Mouse (Mus musculus) gastrocnemius, postnatal 36 days (tissue): ENCODE data around the gene Olfr657. TPM values are rescaled to one million over a fixed set of nuclear protein-coding genes. Genes with fewer than 3 reads are reported as not detected.

Experiments used
- DNase-seq, 2 experiments: peaks; one replicate each; pipeline ENCODE4 v3.0.0; 2022
- intact Hi-C: fragments of 180-260 bp; cut with DNase I; formaldehyde crosslinking; loops from one replicate; pipeline ENCODE4 v1.15.1; 2025
- long read RNA-seq, 2 experiments: library from polyadenylated mRNA; stranded (forward); transcript quantifications; one replicate each; pipeline ENCODE4 v2.0.0; 2021
- total RNA-seq, 2 experiments: library from RNA; stranded (reverse); gene quantifications; 2 replicates each; pipeline ENCODE4 v1.2.3; 2021

Olfr657 gene
- not detected for total RNA-seq
- long read RNA-seq, experiment 1, result 0 reads
- long read RNA-seq, experiment 2, result 0 reads

DNA sequence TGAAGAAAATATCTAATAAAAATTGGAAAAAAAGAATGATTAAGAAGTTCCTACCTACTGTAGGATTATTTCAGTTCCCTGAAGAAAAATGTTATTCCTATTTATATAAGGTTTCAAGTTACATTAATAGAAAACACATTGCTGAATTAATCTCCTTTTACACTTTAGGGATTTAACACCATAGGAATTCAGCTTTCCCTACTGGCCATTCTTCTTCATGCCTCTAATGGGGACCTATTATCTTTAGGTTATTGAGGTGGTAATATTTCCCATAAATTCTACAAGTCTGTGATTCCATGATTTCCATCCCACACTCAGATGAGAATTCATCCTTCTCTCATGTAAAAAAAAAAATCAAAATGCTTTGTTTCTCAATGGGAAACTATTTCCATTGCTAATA lies at the start of gene Olfr657:
Gene Olfr657 (plus strand): TSS at position 301 of the 400 bp plus-strand sequence.
- no peak for DNase-seq
- intact Hi-C loops, result no loop called here

- no peak for DNase-seq
- intact Hi-C loops, result no loop called here
Measured at GRCm38 (mm10) chr7:104577014-104577413, 47.6 kb upstream of the Olfr657 start, which contains the start of gene Olfr653. Gene Olfr653 (plus strand): TSS chr7:104577314.

DNA sequence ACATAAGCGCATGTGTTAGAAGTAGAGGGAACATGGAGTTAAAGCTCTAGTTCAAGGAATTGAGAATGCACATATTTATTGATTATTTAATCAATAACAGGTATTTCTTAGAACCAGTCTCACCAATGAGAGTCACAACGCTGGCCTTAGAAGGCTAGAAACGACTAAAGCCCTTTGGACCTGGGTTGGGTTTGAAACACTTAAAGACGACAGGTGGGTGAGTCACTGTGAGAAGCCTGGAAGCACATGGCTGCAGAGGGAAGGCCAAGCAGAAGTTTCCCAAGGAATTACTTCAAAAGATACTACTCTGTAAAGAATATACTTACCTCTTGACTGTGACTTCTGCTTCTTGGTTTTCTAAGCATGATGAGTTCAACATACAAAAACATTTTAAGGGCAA lies 43.7 kb upstream of the Olfr657 start:
- intact Hi-C loops, result no loop called here
- no peak for DNase-seq

DNA sequence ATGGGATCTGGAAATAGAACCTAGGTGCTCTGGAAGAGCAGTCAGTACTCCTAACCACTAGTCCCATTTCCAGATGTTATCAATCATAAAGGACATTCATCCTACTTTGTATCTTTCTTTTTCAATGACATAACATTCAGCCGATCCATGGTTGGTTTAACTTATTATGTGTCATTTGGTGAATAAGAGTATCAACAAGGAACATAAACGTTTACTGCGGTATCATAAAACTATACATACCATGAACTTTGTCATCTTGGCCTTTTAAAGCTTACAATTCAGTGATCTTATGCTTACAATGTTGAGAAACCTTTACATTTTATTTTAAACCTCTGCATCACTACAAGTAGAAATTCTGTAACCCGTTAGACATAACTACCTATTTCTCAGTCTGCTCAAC lies 43.2 kb upstream of the Olfr657 start:
- intact Hi-C loops, result no loop called here
- no peak for DNase-seq

GRCm38 (mm10) chr7:104586725-104587124 lies 37.9 kb upstream of the Olfr657 start, which contains the start of gene Olfr654:
Gene Olfr654 (plus strand): TSS chr7:104587025.
- no peak for DNase-seq
- intact Hi-C loops, result no loop called here

GRCm38 (mm10) chr7:104588274-104588673 lies 36.3 kb upstream of the Olfr657 start:
- intact Hi-C loops, result no loop called here
- no peak for DNase-seq

- intact Hi-C loops, result no loop called here
- no peak for DNase-seq
Measured at GRCm38 (mm10) chr7:104601679-104602078, 22.9 kb upstream of the Olfr657 start, which contains the start of gene Olfr655. Gene Olfr655 (minus strand): TSS chr7:104601779.

DNA sequence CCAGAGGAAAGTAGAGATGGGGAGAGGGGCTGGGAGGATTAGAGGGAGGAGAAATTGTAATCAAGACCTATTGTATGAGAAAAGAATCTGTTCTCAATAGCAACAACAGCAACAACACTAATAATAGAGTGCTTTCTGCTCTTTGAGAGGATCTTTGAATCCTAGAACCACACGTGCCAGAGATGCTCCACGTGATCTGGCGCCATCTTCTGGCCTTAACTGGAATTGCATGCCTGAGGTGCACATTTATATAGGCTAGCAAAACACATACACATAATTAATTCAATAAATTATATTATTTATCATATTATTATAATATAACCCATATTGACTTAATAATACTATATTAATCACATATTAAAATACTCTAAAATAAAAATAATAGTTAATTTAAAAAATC lies 21.4 kb upstream of the Olfr657 start:
- DNase-seq, result no peak
- intact Hi-C loops, result no loop called here

DNA sequence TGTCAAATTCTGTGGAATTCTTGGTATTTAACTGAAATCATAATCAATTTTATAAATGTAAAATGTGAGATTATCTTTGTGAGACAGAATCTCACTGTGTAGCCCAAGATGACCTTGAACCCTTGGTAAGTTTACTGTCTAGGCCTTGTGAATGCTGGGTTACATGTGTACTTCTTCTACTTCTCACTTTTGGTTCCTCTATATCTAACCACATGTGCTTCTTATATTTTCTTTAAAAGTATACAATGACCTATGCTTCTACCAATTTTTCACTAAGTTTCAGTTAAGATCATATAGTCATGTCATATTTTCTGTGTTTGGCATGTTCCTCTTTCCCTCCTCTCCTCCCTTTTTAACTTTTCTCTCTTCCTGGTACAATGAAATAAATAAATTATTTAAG lies 19.9 kb upstream of the Olfr657 start:
- no peak for DNase-seq

GRCm38 (mm10) chr7:104613655-104614054 lies 10.9 kb upstream of the Olfr657 start, which contains the start of gene Olfr656:
Gene Olfr656 (plus strand): TSS chr7:104613955.
- intact Hi-C loops, result no loop called here
- DNase-seq, result no peak

More for the DNA sequence above, 19.9 kb upstream of the Olfr657 start:
- intact Hi-C loops, result no loop called here

DNA sequence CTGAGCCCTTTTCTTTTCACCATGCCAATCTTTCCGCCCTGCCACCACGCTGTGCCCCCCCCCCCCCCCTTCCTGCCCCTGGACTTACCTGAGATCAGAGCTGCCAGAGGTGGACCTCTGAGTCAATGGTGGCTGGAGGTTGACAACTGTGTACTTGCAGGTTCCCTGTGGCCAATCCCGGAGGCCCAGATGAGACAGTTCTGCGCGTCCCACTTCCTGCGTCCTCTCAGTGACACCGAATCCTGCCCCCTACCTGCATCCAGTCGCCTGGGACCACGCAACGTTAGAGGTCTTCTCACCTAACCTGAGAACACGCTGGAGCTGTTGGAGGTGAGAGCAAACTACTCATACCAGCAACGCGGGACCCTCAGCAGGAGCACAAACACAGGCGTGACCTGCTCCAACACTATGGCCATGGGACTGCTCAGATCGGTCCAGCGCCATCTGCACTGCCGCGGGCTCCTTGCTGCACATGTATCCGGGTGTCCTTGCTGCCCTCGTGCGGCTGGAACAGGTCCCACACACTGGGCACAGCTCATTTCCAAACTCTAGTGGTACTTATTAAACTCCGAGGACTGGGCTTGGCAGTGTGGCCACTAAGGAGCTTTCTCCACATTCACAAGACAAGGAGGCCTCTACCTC lies 22.4 kb downstream of the Olfr657 start, which contains the start of gene Olfr658:
Gene Olfr658 (minus strand): TSS at position 465 of the 642 bp plus-strand sequence.
- intact Hi-C loops, result no loop called here
- no peak for DNase-seq

DNA sequence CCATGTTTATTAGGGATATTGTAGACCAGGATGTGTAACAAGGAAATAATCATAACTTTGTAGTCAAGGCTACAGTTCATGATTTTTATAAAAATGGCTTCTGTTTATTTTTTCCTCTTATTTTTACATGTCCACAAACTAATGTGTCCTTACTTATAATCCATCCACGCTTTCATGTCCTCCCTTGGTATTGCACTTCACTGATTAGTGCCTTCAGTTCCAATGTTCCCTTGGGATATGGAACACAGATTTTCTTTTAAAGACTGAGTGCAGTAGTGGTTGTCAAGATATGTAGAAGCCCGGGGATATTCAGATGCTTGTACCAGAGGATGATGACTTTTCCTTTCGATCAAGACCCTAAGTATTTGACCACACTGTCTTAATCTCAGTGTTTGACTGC lies 41.9 kb downstream of the Olfr657 start, which contains the start of gene Olfr659:
Gene Olfr659 (plus strand): TSS at position 301 of the 400 bp plus-strand sequence.
- DNase-seq, result no peak
- intact Hi-C loops, result no loop called here

DNA sequence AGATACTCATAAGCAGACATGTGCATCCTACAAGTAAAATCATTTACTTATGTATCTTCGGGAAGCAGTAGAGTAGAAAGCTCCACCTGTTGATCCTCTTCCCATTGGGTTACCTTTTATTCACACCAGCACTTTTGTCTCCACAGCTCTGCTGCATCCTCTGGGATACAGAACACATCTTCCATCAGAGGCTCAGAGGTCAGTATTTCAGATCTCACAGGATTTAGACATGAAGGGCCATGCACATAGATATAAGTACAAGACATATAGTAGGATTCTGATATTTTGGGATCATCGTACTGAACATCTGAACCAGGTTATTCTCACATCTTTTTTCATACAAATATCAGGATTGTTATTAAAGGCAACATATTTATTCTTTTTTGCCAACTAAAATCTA lies 61.6 kb downstream of the Olfr657 start, which contains the start of gene Olfr661:
Gene Olfr661 (plus strand): TSS at position 301 of the 400 bp plus-strand sequence.
- intact Hi-C loops, result no loop called here
- DNase-seq, result no peak

Other genes starting within 250 kb of the Olfr657 start
- not detected for gene Trim30c, start 224.0 kb upstream of the Olfr657 start, total RNA-seq
- 1 to 10 TPM in 1 of 2 experiments, under 1 TPM in 1; 0.77 to 1.2 TPM for gene Trim30a, start 159.6 kb upstream of the Olfr657 start, total RNA-seq
- gene Trim30d, start 116.9 kb upstream of the Olfr657 start, total RNA-seq, result under 1 TPM; 0.20 to 0.30 TPM
- not detected for gene Olfr651, start 74.7 kb upstream of the Olfr657 start, total RNA-seq
- not detected for gene Olfr652, start 63.9 kb upstream of the Olfr657 start, total RNA-seq
- not detected for gene Olfr653, start 47.5 kb upstream of the Olfr657 start, total RNA-seq
- gene Olfr654, start 37.8 kb upstream of the Olfr657 start, total RNA-seq, result not detected
- gene Olfr655, start 23.0 kb upstream of the Olfr657 start, total RNA-seq, result not detected
- not detected for gene Olfr656, start 10.8 kb upstream of the Olfr657 start, total RNA-seq
- not detected for gene Olfr658, start 22.5 kb downstream of the Olfr657 start, total RNA-seq
- not detected for gene Olfr659, start 42.0 kb downstream of the Olfr657 start, total RNA-seq
- gene Olfr661, start 61.7 kb downstream of the Olfr657 start, total RNA-seq, result not detected
- gene Usp17le, start 152.7 kb downstream of the Olfr657 start, total RNA-seq, result not detected
- gene Usp17lb, start 217.8 kb downstream of the Olfr657 start, total RNA-seq, result not detected
- not detected for gene Usp17la, start 232.2 kb downstream of the Olfr657 start, total RNA-seq